Mouse (Mus musculus): ENCODE results near the gene Pip5k1c. TPM values are rescaled to one million over a fixed set of nuclear protein-coding genes. Genes with fewer than 3 reads are reported as not detected.
A peak's percentile ranks its signal among the peaks of the same experiment; 100 is the strongest.

The Pip5k1c gene
- polyA plus RNA-seq, 1 experiment = 212 TPM

DNA sequence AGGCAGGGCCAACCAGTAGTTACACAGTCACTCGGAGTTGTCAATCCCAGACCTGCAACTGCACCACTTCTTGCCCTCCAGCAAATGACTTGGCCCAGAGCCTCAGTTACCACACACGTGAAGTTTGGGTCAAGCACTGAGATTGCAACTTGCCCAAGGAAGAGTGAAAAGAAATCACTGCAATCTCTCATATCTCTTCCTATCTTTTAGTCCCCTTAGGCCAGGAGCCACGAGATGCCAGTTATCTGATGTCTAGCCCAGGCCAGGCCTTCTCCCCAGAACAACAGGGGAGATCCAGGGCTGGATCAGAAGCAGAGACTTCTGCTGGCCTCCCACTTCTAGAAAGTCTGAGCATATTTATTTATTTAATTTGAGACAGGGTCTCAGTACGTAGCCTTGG lies 62.8 kb downstream of the Pip5k1c start:
- WGBS = 90% methylated on average over 4 of the region's 4 CpGs
- H3K4me1 ChIP-seq (replicated peaks; ENCODE audit: control insufficient read depth, insufficient read depth, low read length) = peaks cover 41% of the 10 kb centered on the region
- H3K4me3 ChIP-seq (ENCODE audit: control insufficient read depth, insufficient read depth, low read length) = no peak overlapping the region
- H3K27me3 ChIP-seq (ENCODE audit: control insufficient read depth, insufficient read depth, low read length) = no peaks in the 10 kb centered on the region
- no peak for DNase-seq
- H3K36me3 ChIP-seq (ENCODE audit: control insufficient read depth, insufficient read depth, low read length) = no peaks in the 10 kb centered on the region
- no peak overlapping the region for H3K27ac ChIP-seq (ENCODE audit: control insufficient read depth, insufficient read depth, low read length)
- no peak for TF ChIP-seq CTCF (IDR thresholded peaks at IDR 0.05; ENCODE audit: borderline replicate concordance, control insufficient read depth, extremely low read depth, insufficient read depth, low read length, poor library complexity)
- TF ChIP-seq POLR2A (IDR thresholded peaks at IDR 0.05; ENCODE audit: control insufficient read depth, extremely low read depth, insufficient read depth, low read length, poor library complexity) = no peak

DNA sequence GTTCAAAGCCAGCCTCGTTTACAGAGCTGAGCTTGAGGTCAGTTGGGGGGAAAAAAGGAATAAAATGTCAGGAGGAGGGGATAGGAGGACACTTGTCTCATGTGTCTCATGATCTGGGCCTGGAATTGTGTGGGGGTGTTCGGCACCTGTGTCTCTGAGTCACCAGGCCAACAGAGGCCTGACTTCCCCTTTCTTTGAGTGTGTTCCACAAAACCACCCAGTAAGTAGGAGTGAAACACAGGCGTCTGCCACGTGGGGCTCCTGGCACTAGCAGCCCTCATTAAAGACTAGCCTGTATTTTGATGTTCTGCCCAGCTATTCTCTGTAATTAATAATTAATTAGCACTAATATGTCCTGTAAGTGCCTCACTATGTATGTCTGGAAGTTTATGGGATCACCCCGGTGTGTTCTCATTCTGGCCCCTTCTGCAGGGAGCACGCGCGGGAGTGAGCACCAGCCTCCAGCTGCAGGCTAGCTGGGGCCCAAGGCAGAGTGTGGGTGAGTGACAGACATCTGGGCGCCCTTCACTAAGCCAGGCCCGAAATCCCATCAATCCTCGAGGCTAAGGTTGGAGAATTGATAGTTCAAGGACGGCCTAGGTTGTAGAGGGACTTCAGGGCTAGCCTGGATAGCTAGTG lies 63.7 kb downstream of the Pip5k1c start:
- WGBS = 17% methylated on average over 12 of the region's 12 CpGs
- H3K27ac ChIP-seq (ENCODE audit: control insufficient read depth, insufficient read depth, low read length) = peak overlapping the region; percentile 48; the same call in 1 of the 2 replicates
- peaks cover 41% of the 10 kb centered on the region for H3K4me1 ChIP-seq (replicated peaks; ENCODE audit: control insufficient read depth, insufficient read depth, low read length)
- no peak for DNase-seq
- TF ChIP-seq CTCF (IDR thresholded peaks at IDR 0.05; ENCODE audit: borderline replicate concordance, control insufficient read depth, extremely low read depth, insufficient read depth, low read length, poor library complexity) (no peak), POLR2A (IDR thresholded peaks at IDR 0.05; ENCODE audit: control insufficient read depth, extremely low read depth, insufficient read depth, low read length, poor library complexity) (no peak)
- peak overlapping the region; percentile 64 for H3K4me3 ChIP-seq (ENCODE audit: control insufficient read depth, insufficient read depth, low read length)
- no peaks in the 10 kb centered on the region for H3K36me3 ChIP-seq (ENCODE audit: control insufficient read depth, insufficient read depth, low read length)
- no peaks in the 10 kb centered on the region for H3K27me3 ChIP-seq (ENCODE audit: control insufficient read depth, insufficient read depth, low read length)

DNA sequence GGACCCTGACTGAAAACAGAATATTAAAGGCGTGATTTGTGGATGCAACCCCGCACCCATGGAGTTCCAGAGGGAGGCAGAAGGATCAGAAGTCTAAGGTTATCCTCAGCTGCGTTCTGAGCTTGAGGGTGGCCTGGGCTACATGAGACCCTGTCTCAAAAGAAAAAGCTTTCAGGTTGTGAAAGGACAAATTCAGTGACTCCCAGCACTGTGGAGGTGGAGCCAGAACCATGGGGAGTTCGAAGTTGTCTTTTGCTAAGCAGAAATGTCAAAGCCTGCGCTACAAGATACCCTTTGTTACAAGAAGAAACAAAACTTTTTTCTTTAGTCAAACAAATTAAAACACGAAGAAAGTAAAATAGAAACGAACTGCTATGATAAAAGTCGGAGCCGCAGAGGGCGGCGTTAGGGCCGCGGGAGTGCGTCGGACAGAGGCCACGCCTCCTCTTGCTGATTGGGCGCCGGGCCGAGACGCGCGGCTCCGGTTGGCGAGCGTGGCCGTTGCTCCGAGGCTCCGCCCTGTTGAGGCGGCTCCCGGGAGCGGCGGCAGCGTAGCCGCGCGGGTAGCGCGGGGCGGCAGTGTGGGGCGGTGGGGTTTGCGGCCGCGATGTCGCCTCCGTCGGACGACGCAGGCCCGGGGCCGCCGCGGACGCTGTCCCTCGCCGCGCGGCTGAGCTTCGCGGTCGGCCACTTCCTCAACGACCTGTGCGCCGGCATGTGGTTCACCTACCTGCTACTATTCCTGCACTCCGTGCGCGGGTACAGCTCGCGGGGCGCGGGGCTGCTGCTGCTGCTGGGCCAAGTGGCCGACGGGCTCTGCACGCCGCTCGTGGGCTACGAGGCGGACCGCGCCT lies 64.5 kb downstream of the Pip5k1c start, which contains the start of gene Mfsd12:
TSS of gene Mfsd12 (plus strand) at position 501 of the 854 bp plus-strand sequence.
- peak; percentile 89 for DNase-seq
- Histone ChIP-seq H3K27ac (ENCODE audit: control insufficient read depth, insufficient read depth, low read length) (peak within 1 kb of the TSS; percentile 48; the same call in 1 of the 2 replicates), H3K27me3 (ENCODE audit: control insufficient read depth, insufficient read depth, low read length) (no peaks in the 10 kb centered on the region), H3K36me3 (ENCODE audit: control insufficient read depth, insufficient read depth, low read length) (no peaks in the 10 kb centered on the region), H3K4me1 (replicated peaks; ENCODE audit: control insufficient read depth, insufficient read depth, low read length) (peaks cover 34% of the 10 kb centered on the region), H3K4me3 (ENCODE audit: control insufficient read depth, insufficient read depth, low read length) (peak within 1 kb of the TSS; percentile 64)
- WGBS = 2% methylated on average over 79 of the region's 79 CpGs
- TF ChIP-seq POLR2A (IDR thresholded peaks at IDR 0.05; ENCODE audit: control insufficient read depth, extremely low read depth, insufficient read depth, low read length, poor library complexity) = peak; percentile 74
- peak; percentile 68; the same call in 1 of the 2 replicates for TF ChIP-seq CTCF (IDR thresholded peaks at IDR 0.05; ENCODE audit: borderline replicate concordance, control insufficient read depth, extremely low read depth, insufficient read depth, low read length, poor library complexity)

DNA sequence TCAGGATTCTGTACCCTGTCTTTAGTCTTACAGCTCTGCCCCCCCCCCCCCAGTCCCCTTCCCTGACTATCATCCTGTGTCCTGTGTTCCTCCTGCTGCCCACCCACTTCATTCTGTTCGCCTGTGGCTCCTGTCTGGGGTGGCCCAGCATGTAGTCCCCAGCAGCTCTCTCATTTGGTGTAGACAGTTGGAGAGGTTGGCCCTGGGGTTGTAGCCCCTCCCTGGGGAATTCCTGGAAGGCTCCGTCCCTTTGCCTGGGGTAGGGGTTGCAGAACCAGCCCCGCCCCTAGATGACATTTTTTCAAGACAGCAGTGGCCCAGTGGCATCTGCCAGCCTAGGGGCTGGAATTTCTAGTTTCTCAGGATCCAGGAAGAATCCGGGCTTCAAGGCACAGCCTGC lies 65.4 kb downstream of the Pip5k1c start:
- no peak overlapping the region for H3K27ac ChIP-seq (ENCODE audit: control insufficient read depth, insufficient read depth, low read length)
- no peaks in the 10 kb centered on the region for H3K27me3 ChIP-seq (ENCODE audit: control insufficient read depth, insufficient read depth, low read length)
- no peak for DNase-seq
- H3K4me1 ChIP-seq (replicated peaks; ENCODE audit: control insufficient read depth, insufficient read depth, low read length) = peaks cover 28% of the 10 kb centered on the region
- H3K36me3 ChIP-seq (ENCODE audit: control insufficient read depth, insufficient read depth, low read length) = no peaks in the 10 kb centered on the region
- TF ChIP-seq POLR2A (IDR thresholded peaks at IDR 0.05; ENCODE audit: control insufficient read depth, extremely low read depth, insufficient read depth, low read length, poor library complexity) = no peak
- TF ChIP-seq CTCF (IDR thresholded peaks at IDR 0.05; ENCODE audit: borderline replicate concordance, control insufficient read depth, extremely low read depth, insufficient read depth, low read length, poor library complexity) = no peak
- 35% methylated on average over 4 of the region's 4 CpGs for WGBS
- H3K4me3 ChIP-seq (ENCODE audit: control insufficient read depth, insufficient read depth, low read length) = peak overlapping the region; percentile 64

DNA sequence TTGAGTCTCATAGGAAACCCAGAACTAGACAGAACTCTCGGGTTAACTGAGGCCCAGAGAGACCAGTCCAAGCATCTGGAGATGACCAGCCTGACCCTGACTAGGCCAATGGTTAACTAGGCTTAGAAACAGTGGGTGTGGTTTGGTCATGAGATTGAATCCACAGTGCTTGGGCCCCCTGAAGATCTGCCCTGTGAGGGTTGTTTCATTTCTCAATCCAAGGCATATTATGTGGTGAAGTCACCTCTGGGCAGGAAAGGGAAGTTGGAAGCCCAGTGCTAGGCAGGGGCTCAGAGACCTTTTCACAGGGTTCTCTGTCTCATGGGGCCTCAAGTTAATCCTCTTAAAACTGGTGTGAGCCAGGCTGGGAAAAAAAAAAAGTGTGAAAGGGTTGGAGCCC lies 66.1 kb downstream of the Pip5k1c start:
- 50% methylated on average over 1 of the region's 1 CpGs for WGBS
- no peak overlapping the region; the same call in 1 of the 2 replicates for H3K27ac ChIP-seq (ENCODE audit: control insufficient read depth, insufficient read depth, low read length)
- H3K36me3 ChIP-seq (ENCODE audit: control insufficient read depth, insufficient read depth, low read length) = no peaks in the 10 kb centered on the region
- no peaks in the 10 kb centered on the region for H3K27me3 ChIP-seq (ENCODE audit: control insufficient read depth, insufficient read depth, low read length)
- peaks cover 28% of the 10 kb centered on the region for H3K4me1 ChIP-seq (replicated peaks; ENCODE audit: control insufficient read depth, insufficient read depth, low read length)
- H3K4me3 ChIP-seq (ENCODE audit: control insufficient read depth, insufficient read depth, low read length) = no peak overlapping the region
- TF ChIP-seq POLR2A (IDR thresholded peaks at IDR 0.05; ENCODE audit: control insufficient read depth, extremely low read depth, insufficient read depth, low read length, poor library complexity) (no peak), CTCF (IDR thresholded peaks at IDR 0.05; ENCODE audit: borderline replicate concordance, control insufficient read depth, extremely low read depth, insufficient read depth, low read length, poor library complexity) (no peak)
- no peak for DNase-seq

DNA sequence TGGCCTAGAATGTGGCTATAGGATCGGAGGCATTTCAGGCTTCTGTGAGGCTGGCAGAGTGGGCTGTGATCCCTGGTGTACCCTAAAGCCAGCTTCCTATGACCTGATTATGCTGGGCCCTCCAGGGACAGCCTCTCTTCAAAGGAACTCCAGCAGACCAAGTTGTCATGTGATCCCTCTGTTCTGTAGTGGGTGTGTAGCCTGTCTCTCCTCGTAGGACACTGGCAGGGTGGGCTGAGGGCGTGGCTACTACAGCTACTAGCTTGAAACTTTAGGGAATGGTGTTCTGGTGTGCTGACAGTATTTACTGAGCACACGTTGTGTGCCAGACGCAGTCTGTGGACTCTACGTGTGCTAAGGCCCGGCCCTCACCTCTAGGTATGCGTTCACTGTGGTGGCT lies 68.0 kb downstream of the Pip5k1c start:
- Histone ChIP-seq H3K27ac (ENCODE audit: control insufficient read depth, insufficient read depth, low read length) (no peak overlapping the region), H3K36me3 (ENCODE audit: control insufficient read depth, insufficient read depth, low read length) (no peaks in the 10 kb centered on the region), H3K4me1 (replicated peaks; ENCODE audit: control insufficient read depth, insufficient read depth, low read length) (peaks cover 28% of the 10 kb centered on the region), H3K4me3 (ENCODE audit: control insufficient read depth, insufficient read depth, low read length) (no peak overlapping the region), H3K27me3 (ENCODE audit: control insufficient read depth, insufficient read depth, low read length) (no peaks in the 10 kb centered on the region)
- TF ChIP-seq CTCF (IDR thresholded peaks at IDR 0.05; ENCODE audit: borderline replicate concordance, control insufficient read depth, extremely low read depth, insufficient read depth, low read length, poor library complexity) (no peak), POLR2A (IDR thresholded peaks at IDR 0.05; ENCODE audit: control insufficient read depth, extremely low read depth, insufficient read depth, low read length, poor library complexity) (no peak)
- DNase-seq = no peak
- WGBS = 88% methylated on average over 8 of the region's 8 CpGs
